Mouse (Mus musculus) liver, postnatal 0 days (tissue): Measurements from ENCODE around the gene Ntrk1.

Experiments used
- CTCF ChIP-seq: sonication (generic); IDR thresholded peaks from 2 replicates; pipeline ENCODE4 v1.5.1; 2016; ENCODE audit warnings: antibody characterized with exemption, low read depth
- EP300 ChIP-seq: IDR thresholded peaks from 2 replicates; pipeline ENCODE4 v1.6.1; 2016; ENCODE audit warnings: antibody characterized with exemption, low read depth, mild to moderate bottlenecking

- no peak for TF ChIP-seq CTCF
- no peak for TF ChIP-seq EP300
These were observed 25.5 kb downstream of the Ntrk1 start for GRCm38 (mm10) chr3:87769506-87769905.
